Mouse (Mus musculus): ENCODE data around the gene Lipt1. TPM values are rescaled to one million over a fixed set of nuclear protein-coding genes. Genes with fewer than 3 reads are reported as not detected.

Gene Lipt1
- total RNA-seq (2023) = 1 to 10 TPM; 2.6 TPM

DNA sequence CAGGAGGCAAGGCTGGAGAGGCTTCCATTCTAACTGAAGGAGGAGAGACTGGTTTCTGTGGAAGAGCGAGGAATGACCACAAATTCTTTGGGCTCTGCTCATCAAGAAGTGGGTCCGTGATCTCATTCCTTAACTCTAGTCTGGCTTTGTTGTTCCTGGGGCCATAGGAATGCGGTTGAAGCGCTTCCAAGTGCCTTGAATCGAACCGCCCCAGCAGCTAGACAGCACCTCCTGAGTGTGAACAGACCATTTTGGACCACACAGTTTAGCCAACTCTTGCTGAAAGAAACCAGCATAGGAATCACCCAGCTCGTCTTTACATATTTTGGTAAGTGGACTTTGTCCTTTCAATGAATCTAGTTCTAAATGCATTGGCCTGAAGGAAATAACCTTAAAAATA is at the start of gene Lipt1:
Gene Lipt1, plus strand, starts transcription at position 35 of the 400 bp plus-strand sequence.

DNA sequence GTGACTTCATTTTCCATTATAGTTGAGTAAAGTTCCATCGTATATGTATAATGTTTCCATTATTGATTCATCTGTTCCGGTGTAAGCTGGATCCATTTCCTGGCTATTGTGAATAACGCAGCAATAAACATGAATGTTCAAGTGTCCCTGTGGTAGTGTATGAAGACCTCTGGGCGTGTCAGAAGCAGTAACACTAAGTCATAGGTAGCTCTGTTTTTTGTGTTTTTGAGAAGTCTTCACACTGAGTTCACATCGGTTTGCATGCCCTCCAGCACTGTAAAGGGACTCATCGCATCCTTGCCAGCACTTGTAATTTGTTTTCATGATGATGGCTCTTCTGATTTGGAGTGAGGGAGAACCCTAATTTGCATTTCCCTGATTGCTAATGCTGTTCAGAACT is 5.3 kb upstream of the Lipt1 start, which contains the start of gene Tsga10:
Gene Tsga10, minus strand, starts transcription at position 144 of the 400 bp plus-strand sequence.

DNA sequence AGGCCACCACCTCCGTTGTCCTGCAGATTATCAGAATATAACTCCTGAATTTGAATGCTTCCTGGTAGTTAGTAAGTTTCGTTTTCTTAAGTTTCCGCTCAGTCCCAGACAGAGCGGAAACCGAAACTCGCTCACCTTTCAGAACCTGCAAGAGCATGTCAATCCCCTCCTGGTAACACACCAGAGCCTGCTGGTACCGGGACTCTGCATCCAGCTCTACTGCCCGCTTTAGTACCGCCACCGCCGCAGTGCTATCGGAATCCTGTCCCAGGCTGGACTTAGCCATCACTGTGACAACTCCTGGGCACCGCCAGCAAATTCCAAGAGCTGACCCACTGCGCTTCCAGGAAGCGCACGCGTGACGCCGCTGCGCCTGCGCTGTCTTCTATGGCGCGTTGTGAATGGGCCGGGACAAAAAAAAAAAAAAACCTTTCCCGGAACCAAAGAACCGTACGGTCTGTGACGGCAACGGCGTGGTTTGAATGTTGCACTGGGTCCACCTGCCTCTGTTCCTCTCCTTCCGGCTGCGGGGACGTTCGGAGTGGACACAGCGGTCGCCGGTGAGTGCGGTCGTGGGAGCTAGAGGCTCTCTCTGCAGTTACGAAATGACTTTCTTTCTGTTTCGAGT is 18.6 kb downstream of the Lipt1 start, which contains the start of the genes Mitd1 and Mrpl30:
Gene Mitd1, minus strand, starts transcription at position 387 of the 628 bp plus-strand sequence.
Gene Mrpl30, plus strand, starts transcription at position 453 of the 628 bp plus-strand sequence.

DNA sequence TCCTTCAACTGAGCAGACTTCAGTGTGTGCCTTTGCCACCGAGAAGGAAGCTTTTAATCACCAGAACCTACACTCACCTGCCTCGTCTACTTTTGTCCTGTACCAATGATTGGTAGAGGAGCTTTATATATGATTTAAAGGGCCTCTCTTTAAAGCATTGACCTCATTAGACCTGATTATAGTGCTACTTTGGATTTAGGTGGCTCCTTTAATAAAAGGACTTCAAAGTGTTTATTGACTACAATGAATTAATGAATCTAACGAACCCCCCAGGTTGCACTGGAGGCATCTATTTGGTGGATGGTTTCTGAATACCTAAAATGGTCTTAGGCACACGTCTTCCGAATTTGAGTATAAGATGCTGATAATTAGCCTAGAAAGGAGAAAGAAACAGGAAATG is 44.9 kb downstream of the Lipt1 start, which contains the start of gene Lyg2:
Gene Lyg2, minus strand, starts transcription at position 101 of the 400 bp plus-strand sequence.

Other genes starting within 250 kb of the Lipt1 start
- gene 2010300C02Rik, start 151.7 kb upstream of the Lipt1 start, total RNA-seq (2023) = under 1 TPM; 0.67 to 0.89 TPM
- gene Tsga10, start 5.3 kb upstream of the Lipt1 start, total RNA-seq (2023) = 1 to 10 TPM; 3.3 to 3.5 TPM
- 10 to 100 TPM; 38.8 to 59.0 TPM for gene Mitd1, start 18.7 kb downstream of the Lipt1 start, total RNA-seq (2023)
- gene Mrpl30, start 18.7 kb downstream of the Lipt1 start, total RNA-seq (2023) = 100 to 1,000 TPM; 126 to 165 TPM
- not detected for gene Lyg2, start 44.8 kb downstream of the Lipt1 start, total RNA-seq (2023)
- not detected for gene Lyg1, start 86.0 kb downstream of the Lipt1 start, total RNA-seq (2023)
- 10 to 100 TPM; 60.3 to 71.1 TPM for gene Txndc9, start 126.2 kb downstream of the Lipt1 start, total RNA-seq (2023)
- gene Eif5b, start 126.3 kb downstream of the Lipt1 start, total RNA-seq (2023) = 10 to 100 TPM; 44.0 to 48.2 TPM

Measured in T-cell, adult 66 days (primary cell).